Mouse (Mus musculus) megakaryocyte, embryonic 14.5 days (primary cell): Measurements from ENCODE around the gene Fn1.

Source experiments
- FLI1 ChIP-seq: IDR thresholded peaks from 2 replicates; pipeline ENCODE4 v1.6.1; 2012; ENCODE audit warnings: low read length, inconsistent platforms, mixed read lengths
- GATA1 ChIP-seq: IDR thresholded peaks from 3 replicates; pipeline ENCODE4 v1.6.1; 2012; ENCODE audit warnings: mixed read lengths, low read length, inconsistent platforms, borderline replicate concordance

GRCm38 (mm10) chr1:71612256-71612655 is 40.7 kb downstream of the Fn1 start:
- TF ChIP-seq GATA1, result no peak
- no peak for TF ChIP-seq FLI1
